Mouse (Mus musculus) intestine, postnatal 0 days (tissue): ENCODE results near the gene Rbm34. TPM values are rescaled to one million over a fixed set of nuclear protein-coding genes. Genes with fewer than 3 reads are reported as not detected.
"Not testable (repeated sequence)": the region's sequence is repeated elsewhere in the genome, so short reads cannot be mapped to it uniquely, and the experiment has no call there.

ENCODE experiments used
- ATAC-seq: fragments of 200-750 bp; cut with Nextera tagmentation; 2 replicates; pipeline ENCODE4 v1.8.0; 2017; ENCODE audit warnings: mild to moderate bottlenecking, moderate TSS enrichment, moderate library complexity
- H3K27ac ChIP-seq: fragments of 300-500 bp; sonication (generic); 2 replicates; pipeline ENCODE4 v1.5.1; 2014; ENCODE audit warnings: mild to moderate bottlenecking, low read depth, low read length, moderate library complexity
- H3K27me3 ChIP-seq: fragments of 300-500 bp; sonication (generic); replicated peaks from 2 replicates; pipeline ENCODE4 v1.6.1; 2014; ENCODE audit warnings: low read length, mixed read lengths; ENCODE audit not compliant: control insufficient read depth, insufficient read depth
- H3K36me3 ChIP-seq: fragments of 300-500 bp; sonication (generic); 2 replicates; pipeline ENCODE4 v1.6.1; 2014; ENCODE audit warnings: mild to moderate bottlenecking, moderate library complexity; ENCODE audit not compliant: control insufficient read depth, insufficient read depth
- H3K4me1 ChIP-seq: fragments of 300-500 bp; sonication (generic); replicated peaks from 2 replicates; pipeline ENCODE4 v1.6.1; 2014; ENCODE audit warnings: antibody characterized with exemption, low read length, mixed read lengths; ENCODE audit not compliant: control insufficient read depth, insufficient read depth
- H3K4me2 ChIP-seq: fragments of 300-500 bp; sonication (generic); replicated peaks from 2 replicates; pipeline ENCODE4 v1.6.1; 2014; ENCODE audit warnings: low read depth, mild to moderate bottlenecking, moderate library complexity
- H3K4me3 ChIP-seq: fragments of 300-500 bp; sonication (generic); 2 replicates; pipeline ENCODE4 v1.5.1; 2014; ENCODE audit warnings: low read depth, low read length
- H3K9ac ChIP-seq: fragments of 300-500 bp; sonication (generic); 2 replicates; pipeline ENCODE4 v1.6.1; 2014; ENCODE audit warnings: mild to moderate bottlenecking, low read depth, low read length
- H3K9me3 ChIP-seq: fragments of 300-500 bp; sonication (generic); 2 replicates; pipeline ENCODE4 v1.6.1; 2016; ENCODE audit warnings: mixed run types; ENCODE audit not compliant: control insufficient read depth
- CTCF ChIP-seq: sonication (generic); IDR thresholded peaks from 2 replicates; pipeline ENCODE4 v1.5.1; 2016; ENCODE audit warnings: low read depth, mild to moderate bottlenecking, control low read depth, antibody characterized with exemption, moderate library complexity
- WGBS: fragments of 180-500 bp; shearing (Covaris S2); extraction: QIAGEN DNeasy Blood & Tissue Kit; methylation state at CpG from one replicate; pipeline ENCODE4 v1.1.7; 2014; 5-methylcytosine and 5-hydroxymethylcytosine counted together
- polyA plus RNA-seq: library from polyadenylated mRNA; unstranded; fragments of >200 nt; fragmentation: Nextera tagmentation; extraction: Ambion mirVana; gene quantifications from 2 replicates; pipeline ENCODE4 v1.2.1, GENCODE M21; 2015

The Rbm34 gene
- polyA plus RNA-seq, 1 experiment from 2014 or later = 25.3 TPM

DNA sequence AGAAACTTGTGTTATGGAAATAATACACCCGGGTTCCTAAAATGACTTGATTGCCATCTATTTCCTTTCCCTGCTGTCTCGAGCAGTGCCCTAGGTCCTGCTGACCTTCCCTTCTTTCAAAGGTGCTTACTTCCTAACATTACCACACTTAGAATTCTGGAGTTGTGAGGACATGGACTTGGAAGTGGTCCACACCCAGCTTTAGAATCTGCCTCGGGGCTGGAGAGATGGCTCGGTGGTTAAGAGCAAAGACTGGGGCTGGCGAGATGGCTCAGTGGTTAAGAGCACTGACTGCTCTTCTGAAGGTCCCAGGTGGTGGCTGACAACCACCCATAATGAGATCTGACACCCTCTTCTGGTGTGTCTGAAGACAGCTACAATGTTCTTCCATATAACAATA lies 9.2 kb upstream of the Rbm34 start:
- no peaks in the 10 kb centered on the region for H3K9me3 ChIP-seq
- 0 out of 2 replicates have a peak overlapping the region, but pooled peaks have one; percentile 65 for H3K4me2 ChIP-seq
- H3K27me3 ChIP-seq = no peaks in the 10 kb centered on the region
- ATAC-seq = no peak
- H3K27ac ChIP-seq = no peak overlapping the region
- no peak for TF ChIP-seq CTCF
- WGBS = 49% methylated on average over 5 of the region's 5 CpGs
- no peak overlapping the region for H3K9ac ChIP-seq
- no peaks in the 10 kb centered on the region for H3K36me3 ChIP-seq
- no peak overlapping the region for H3K4me3 ChIP-seq
- H3K4me1 ChIP-seq = no peaks in the 10 kb centered on the region

- no peaks in the 10 kb centered on the region for H3K36me3 ChIP-seq
- no peak for TF ChIP-seq CTCF
- H3K27ac ChIP-seq = peak overlapping the region; percentile 71
- no peaks in the 10 kb centered on the region for H3K9me3 ChIP-seq
- H3K4me3 ChIP-seq = peak overlapping the region; percentile 22
- H3K4me1 ChIP-seq = no peaks in the 10 kb centered on the region
- H3K9ac ChIP-seq = no peak overlapping the region
- no peaks in the 10 kb centered on the region for H3K27me3 ChIP-seq
- 7% methylated on average over 27 of the region's 27 CpGs for WGBS
- peak overlapping the region; percentile 65 for H3K4me2 ChIP-seq
- peak; percentile 67 for ATAC-seq
Observed at GRCm38 (mm10) chr8:126979091-126979920, 8.4 kb upstream of the Rbm34 start.

GRCm38 (mm10) chr8:126978535-126978934 lies 7.7 kb upstream of the Rbm34 start:
- H3K9me3 ChIP-seq, ATAC-seq, H3K4me1 ChIP-seq, H3K27ac ChIP-seq, H3K36me3 ChIP-seq, H3K9ac ChIP-seq, H3K27me3 ChIP-seq: not testable (repeated sequence)
- Histone ChIP-seq H3K4me3 (peak overlapping the region; percentile 22), H3K4me2 (peak overlapping the region; percentile 65)
- 16% methylated on average over 2 of the region's 3 CpGs for WGBS

DNA sequence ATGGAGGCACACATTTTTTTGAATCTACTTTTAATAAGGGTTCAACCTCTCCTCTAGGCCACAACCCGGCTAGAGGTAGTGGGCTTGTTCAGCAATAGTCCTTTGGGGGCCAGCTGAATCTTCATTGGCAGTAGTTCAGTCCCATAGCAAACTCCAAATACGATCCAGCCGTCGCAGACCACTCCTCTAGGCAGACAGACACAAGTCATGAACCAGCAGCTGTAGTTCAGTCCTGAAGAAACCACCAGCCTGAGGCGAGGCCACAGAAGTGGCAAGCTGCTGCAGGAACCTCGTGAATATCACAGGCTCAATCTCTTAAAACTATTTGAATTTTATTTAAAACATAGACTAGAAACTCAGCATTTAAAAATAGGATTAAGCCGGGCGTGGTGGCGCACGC lies 7.2 kb upstream of the Rbm34 start:
- Histone ChIP-seq H3K27me3 (no peaks in the 10 kb centered on the region), H3K9ac (no peak overlapping the region), H3K9me3 (no peaks in the 10 kb centered on the region), H3K27ac (no peak overlapping the region), H3K4me2 (no peak overlapping the region), H3K4me3 (no peak overlapping the region), H3K36me3 (no peaks in the 10 kb centered on the region), H3K4me1 (no peaks in the 10 kb centered on the region)
- TF ChIP-seq CTCF = no peak
- WGBS = 82% methylated on average over 10 of the region's 10 CpGs
- no peak for ATAC-seq

GRCm38 (mm10) chr8:126976608-126977348 lies 5.9 kb upstream of the Rbm34 start:
- H3K4me1 ChIP-seq = no peaks in the 10 kb centered on the region
- H3K4me2 ChIP-seq = no peak overlapping the region
- no peak overlapping the region for H3K27ac ChIP-seq
- TF ChIP-seq CTCF = no peak
- WGBS = 71% methylated on average over 8 of the region's 8 CpGs
- H3K36me3 ChIP-seq = no peaks in the 10 kb centered on the region
- no peak overlapping the region for H3K9ac ChIP-seq
- no peak for ATAC-seq
- no peaks in the 10 kb centered on the region for H3K27me3 ChIP-seq
- no peaks in the 10 kb centered on the region for H3K9me3 ChIP-seq
- H3K4me3 ChIP-seq = no peak overlapping the region

- Histone ChIP-seq H3K4me3 (no peak overlapping the region), H3K27ac (no peak overlapping the region), H3K4me2 (no peak overlapping the region), H3K27me3 (no peaks in the 10 kb centered on the region), H3K9me3 (no peaks in the 10 kb centered on the region), H3K36me3 (no peaks in the 10 kb centered on the region), H3K4me1 (no peaks in the 10 kb centered on the region), H3K9ac (no peak overlapping the region)
- peak; percentile 84 for TF ChIP-seq CTCF
- WGBS = 17% methylated on average over 1 of the region's 1 CpGs
- ATAC-seq = no peak
Observed at GRCm38 (mm10) chr8:126975706-126976105, 4.8 kb upstream of the Rbm34 start.
